Mouse (Mus musculus): ENCODE data around the gene Hip1r. TPM values are rescaled to one million over a fixed set of nuclear protein-coding genes. Genes with fewer than 3 reads are reported as not detected.

Gene Hip1r
- polyA plus RNA-seq, 1 experiment: 10.5 TPM

DNA sequence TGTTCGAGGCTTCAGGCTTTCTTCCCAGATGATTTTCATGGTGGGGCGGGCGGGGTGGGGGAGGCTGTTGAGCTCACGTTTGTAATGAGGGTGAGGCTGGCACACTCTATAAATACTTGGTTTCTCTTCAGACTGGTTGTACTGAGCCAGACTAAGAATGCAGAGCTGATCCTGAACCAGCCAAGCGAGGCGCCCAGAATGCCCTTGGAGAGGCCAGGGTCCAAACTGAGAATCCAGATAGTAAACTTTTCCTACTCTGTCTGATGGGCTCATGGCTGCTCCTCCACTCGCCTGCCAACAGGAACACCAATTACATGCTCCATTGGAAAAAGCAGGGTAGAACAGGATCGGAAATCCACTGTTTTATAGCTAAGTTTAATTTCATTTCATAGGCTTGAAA, 4.2 kb upstream of the Hip1r start:
- no peaks in the 10 kb centered on the region for H3K79me2 ChIP-seq (ENCODE audit: control insufficient read depth, insufficient read depth)
- no peak overlapping the region for H3K4me3 ChIP-seq

GRCm38 (mm10) chr5:123970576-123970975, 2.9 kb upstream of the Hip1r start:
- H3K79me2 ChIP-seq (ENCODE audit: control insufficient read depth, insufficient read depth): no peaks in the 10 kb centered on the region
- H3K36me3 ChIP-seq (ENCODE audit: control insufficient read depth, insufficient read depth): no peaks in the 10 kb centered on the region
- H3K4me2 ChIP-seq (ENCODE audit: low read depth): no peak overlapping the region
- H3K27me3 ChIP-seq (ENCODE audit: control insufficient read depth, insufficient read depth, insufficient read length): no peaks in the 10 kb centered on the region
- TF ChIP-seq POLR2A (IDR thresholded peaks at IDR 0.05; ENCODE audit: insufficient read length, low read depth) (no peak), POLR2AphosphoS2 (IDR thresholded peaks at IDR 0.05; ENCODE audit: insufficient read length, low read depth) (no peak), MYOD1 (IDR thresholded peaks at IDR 0.05; ENCODE audit: control insufficient read depth in 1 of 3, insufficient read length in 2 of 3, low read depth in 2 of 3) (no peak), REST (IDR thresholded peaks at IDR 0.05; ENCODE audit: insufficient read depth, insufficient read length) (no peak), SRF (IDR thresholded peaks at IDR 0.05; ENCODE audit: control insufficient read depth, insufficient read length, low read depth) (no peak), MAX (IDR thresholded peaks at IDR 0.05; ENCODE audit: low read depth) (no peak), TCF3 (IDR thresholded peaks at IDR 0.05; ENCODE audit: insufficient read length, low read depth) (no peak), E2F4 (IDR thresholded peaks at IDR 0.05; ENCODE audit: insufficient read depth) (no peak), USF1 (IDR thresholded peaks at IDR 0.05; ENCODE audit: low read depth) (no peak), MYOG (IDR thresholded peaks at IDR 0.05; ENCODE audit: control insufficient read depth in 1 of 3, insufficient read depth in 1 of 3, insufficient read length in 2 of 3, low read depth in 2 of 3) (no peak), TCF12 (IDR thresholded peaks at IDR 0.05; ENCODE audit: insufficient read depth, poor library complexity, severe bottlenecking) (no peak), CEBPB (IDR thresholded peaks at IDR 0.05; ENCODE audit: insufficient read depth, poor library complexity, severe bottlenecking) (no peak)
- no peak overlapping the region for H3K4me3 ChIP-seq
- no peak overlapping the region for H3ac ChIP-seq (ENCODE audit: control insufficient read depth, insufficient read length)

More for the DNA sequence above, 4.2 kb upstream of the Hip1r start:
- no peak overlapping the region for H3ac ChIP-seq (ENCODE audit: control insufficient read depth, insufficient read length)
- TF ChIP-seq TCF3 (IDR thresholded peaks at IDR 0.05; ENCODE audit: insufficient read length, low read depth): no peak
- no peak for TF ChIP-seq MAX (IDR thresholded peaks at IDR 0.05; ENCODE audit: low read depth)
- no peak for TF ChIP-seq POLR2AphosphoS2 (IDR thresholded peaks at IDR 0.05; ENCODE audit: insufficient read length, low read depth)
- no peaks in the 10 kb centered on the region for H3K27me3 ChIP-seq (ENCODE audit: control insufficient read depth, insufficient read depth, insufficient read length)
- no peak overlapping the region for H3K4me2 ChIP-seq (ENCODE audit: low read depth)
- no peaks in the 10 kb centered on the region for H3K36me3 ChIP-seq (ENCODE audit: control insufficient read depth, insufficient read depth)

DNA sequence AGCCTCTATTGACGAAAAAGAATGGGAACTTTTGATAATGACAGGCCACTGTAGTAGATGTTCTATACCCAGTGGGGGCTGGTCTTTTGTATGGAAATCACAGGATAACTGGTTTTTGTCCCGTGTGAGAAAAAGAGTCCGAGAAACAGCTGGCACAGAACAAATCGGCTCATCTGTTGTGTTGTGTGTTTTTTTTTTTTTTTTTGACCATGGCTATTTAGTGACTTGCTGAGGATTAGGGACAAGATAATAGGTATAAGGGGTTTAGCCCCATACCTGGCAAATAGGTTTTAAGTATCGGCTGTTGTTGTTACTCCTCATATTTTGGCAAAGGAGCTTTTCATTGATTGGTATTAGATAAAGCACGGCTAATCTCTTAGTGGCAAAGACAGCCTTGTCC, 975 bp upstream of the Hip1r start:
- Histone ChIP-seq H3K27me3 (ENCODE audit: control insufficient read depth, insufficient read depth, insufficient read length) (no peaks in the 10 kb centered on the region), H3ac (ENCODE audit: control insufficient read depth, insufficient read length) (no peak overlapping the region), H3K36me3 (ENCODE audit: control insufficient read depth, insufficient read depth) (no peaks in the 10 kb centered on the region), H3K4me3 (no peak overlapping the region), H3K4me2 (ENCODE audit: low read depth) (no peak overlapping the region), H3K79me2 (ENCODE audit: control insufficient read depth, insufficient read depth) (peaks cover 6% of the 10 kb centered on the region)
- TF ChIP-seq POLR2A (IDR thresholded peaks at IDR 0.05; ENCODE audit: insufficient read length, low read depth) (no peak), TCF12 (IDR thresholded peaks at IDR 0.05; ENCODE audit: insufficient read depth, poor library complexity, severe bottlenecking) (no peak), SRF (IDR thresholded peaks at IDR 0.05; ENCODE audit: control insufficient read depth, insufficient read length, low read depth) (no peak), MAX (IDR thresholded peaks at IDR 0.05; ENCODE audit: low read depth) (no peak), MYOD1 (IDR thresholded peaks at IDR 0.05; ENCODE audit: control insufficient read depth in 1 of 3, insufficient read length in 2 of 3, low read depth in 2 of 3) (no peak), POLR2AphosphoS2 (IDR thresholded peaks at IDR 0.05; ENCODE audit: insufficient read length, low read depth) (no peak), E2F4 (IDR thresholded peaks at IDR 0.05; ENCODE audit: insufficient read depth) (no peak), REST (IDR thresholded peaks at IDR 0.05; ENCODE audit: insufficient read depth, insufficient read length) (no peak), MYOG (IDR thresholded peaks at IDR 0.05; ENCODE audit: control insufficient read depth in 1 of 3, insufficient read depth in 1 of 3, insufficient read length in 2 of 3, low read depth in 2 of 3) (no peak), TCF3 (IDR thresholded peaks at IDR 0.05; ENCODE audit: insufficient read length, low read depth) (no peak), USF1 (IDR thresholded peaks at IDR 0.05; ENCODE audit: low read depth) (no peak), CEBPB (IDR thresholded peaks at IDR 0.05; ENCODE audit: insufficient read depth, poor library complexity, severe bottlenecking) (no peak)

DNA sequence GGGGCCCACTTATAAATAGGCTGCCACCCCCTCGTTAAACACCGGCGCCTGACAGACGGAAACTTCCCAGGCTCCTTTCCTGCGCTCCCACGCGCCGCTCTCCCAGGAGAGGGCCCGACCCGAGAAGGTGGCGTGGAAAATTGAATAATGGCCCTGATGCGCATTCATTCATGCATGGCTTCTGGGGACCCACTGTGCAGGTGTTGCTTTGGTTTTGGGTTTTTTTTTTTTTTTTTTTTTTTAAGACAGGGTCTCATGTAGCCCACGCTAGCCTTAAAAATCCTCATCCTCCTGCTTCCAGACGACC, 704 bp downstream of the Hip1r start:
- H3K4me3 ChIP-seq: peak overlapping the region; percentile 30
- H3K4me2 ChIP-seq (ENCODE audit: low read depth): peak overlapping the region; percentile 92
- H3K36me3 ChIP-seq (ENCODE audit: control insufficient read depth, insufficient read depth): no peaks in the 10 kb centered on the region
- H3K27me3 ChIP-seq (ENCODE audit: control insufficient read depth, insufficient read depth, insufficient read length): no peaks in the 10 kb centered on the region
- TF ChIP-seq MAX (IDR thresholded peaks at IDR 0.05; ENCODE audit: low read depth): no peak
- no peak for TF ChIP-seq USF1 (IDR thresholded peaks at IDR 0.05; ENCODE audit: low read depth)
- TF ChIP-seq REST (IDR thresholded peaks at IDR 0.05; ENCODE audit: insufficient read depth, insufficient read length): no peak
- TF ChIP-seq TCF3 (IDR thresholded peaks at IDR 0.05; ENCODE audit: insufficient read length, low read depth): no peak
- TF ChIP-seq SRF (IDR thresholded peaks at IDR 0.05; ENCODE audit: control insufficient read depth, insufficient read length, low read depth): no peak
- no peak for TF ChIP-seq E2F4 (IDR thresholded peaks at IDR 0.05; ENCODE audit: insufficient read depth)
- TF ChIP-seq MYOD1 (IDR thresholded peaks at IDR 0.05; ENCODE audit: control insufficient read depth in 1 of 3, insufficient read length in 2 of 3, low read depth in 2 of 3): no peak
- no peak for TF ChIP-seq POLR2A (IDR thresholded peaks at IDR 0.05; ENCODE audit: insufficient read length, low read depth)
- TF ChIP-seq MYOG (IDR thresholded peaks at IDR 0.05; ENCODE audit: control insufficient read depth in 1 of 3, insufficient read depth in 1 of 3, insufficient read length in 2 of 3, low read depth in 2 of 3): no peak
- TF ChIP-seq TCF12 (IDR thresholded peaks at IDR 0.05; ENCODE audit: insufficient read depth, poor library complexity, severe bottlenecking): no peak
- no peak for TF ChIP-seq CEBPB (IDR thresholded peaks at IDR 0.05; ENCODE audit: insufficient read depth, poor library complexity, severe bottlenecking)
- TF ChIP-seq POLR2AphosphoS2 (IDR thresholded peaks at IDR 0.05; ENCODE audit: insufficient read length, low read depth): no peak
- peak overlapping the region; percentile 34 for H3ac ChIP-seq (ENCODE audit: control insufficient read depth, insufficient read length)
- peaks cover 6% of the 10 kb centered on the region for H3K79me2 ChIP-seq (ENCODE audit: control insufficient read depth, insufficient read depth)

DNA sequence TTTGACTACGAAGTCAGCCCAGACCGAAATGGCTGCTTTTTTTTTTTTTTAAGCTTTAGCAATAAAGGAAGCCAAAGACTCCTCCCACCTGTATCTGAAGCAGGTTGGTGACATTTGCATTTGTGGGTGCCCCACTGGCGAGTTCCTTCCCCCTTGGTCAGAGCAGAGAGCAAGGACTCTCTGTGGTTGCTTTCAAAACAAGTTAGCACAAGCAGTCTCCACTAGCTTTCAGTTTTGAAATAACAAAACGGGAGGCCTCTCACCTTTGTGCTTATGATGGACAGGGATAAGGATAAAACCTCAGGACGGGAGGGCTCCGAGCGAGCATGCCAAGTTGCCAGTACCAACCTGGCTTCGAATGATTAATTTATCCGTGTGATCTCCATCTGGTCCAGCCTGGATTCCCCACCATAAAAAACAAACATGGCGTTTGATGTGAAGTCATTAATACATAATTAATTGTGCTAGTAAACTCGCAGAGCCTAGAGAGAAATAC, 1.2 kb downstream of the Hip1r start:
- Histone ChIP-seq H3K4me2 (ENCODE audit: low read depth) (peak overlapping the region; percentile 92), H3K4me3 (peak overlapping the region; percentile 30), H3K79me2 (ENCODE audit: control insufficient read depth, insufficient read depth) (peaks cover 6% of the 10 kb centered on the region), H3K36me3 (ENCODE audit: control insufficient read depth, insufficient read depth) (no peaks in the 10 kb centered on the region), H3ac (ENCODE audit: control insufficient read depth, insufficient read length) (no peak overlapping the region), H3K27me3 (ENCODE audit: control insufficient read depth, insufficient read depth, insufficient read length) (no peaks in the 10 kb centered on the region)
- TF ChIP-seq MAX (IDR thresholded peaks at IDR 0.05; ENCODE audit: low read depth) (no peak), USF1 (IDR thresholded peaks at IDR 0.05; ENCODE audit: low read depth) (no peak), POLR2AphosphoS2 (IDR thresholded peaks at IDR 0.05; ENCODE audit: insufficient read length, low read depth) (no peak)

Measured in myocyte (in vitro differentiated cells).